Mouse (Mus musculus): ENCODE data around the gene Kcnrg. TPM values are rescaled to one million over a fixed set of nuclear protein-coding genes. Genes with fewer than 3 reads are reported as not detected.

Gene Kcnrg
- total RNA-seq, 2 experiments from 2014 or later: 0.62 TPM; not detected in 1

GRCm38 (mm10) chr14:61620371-61620770 is 13.1 kb downstream of the Kcnrg start:
- DNase-seq: no peak
- intact Hi-C loops (cut with DNase I): no loop called here

GRCm38 (mm10) chr14:61635969-61636368 is 28.7 kb downstream of the Kcnrg start:
- intact Hi-C loops (cut with DNase I): loop anchor here (5.0 kb wide), 1 partner anchor 34 kb away; no protein-coding TSS in a partner anchor
- DNase-seq: no peak

GRCm38 (mm10) chr14:61642668-61643067 is 35.4 kb downstream of the Kcnrg start:
- intact Hi-C loops (cut with DNase I): loop anchor here (10.0 kb wide), 1 partner anchor 1602 kb away; no protein-coding TSS in a partner anchor
- DNase-seq: no peak

GRCm38 (mm10) chr14:61645547-61645946 is 38.3 kb downstream of the Kcnrg start:
- DNase-seq: no peak
- intact Hi-C loops (cut with DNase I): loop anchor here (5.0 to 10.0 kb wide), 3 partner anchors 68 to 1599 kb away; partner anchors contain the start of gene Spryd7

- intact Hi-C loops (cut with DNase I): loop anchor here (5.0 to 10.0 kb wide), 3 partner anchors 70 to 1597 kb away; partner anchors contain the start of gene Spryd7
- peak; percentile 38 to 50 for DNase-seq
Measured at GRCm38 (mm10) chr14:61647182-61647880, 40.1 kb downstream of the Kcnrg start.

GRCm38 (mm10) chr14:61647881-61648684 is 40.8 kb downstream of the Kcnrg start:
- intact Hi-C loops (cut with DNase I): loop anchor here (2.0 to 10.0 kb wide), 4 partner anchors 35 to 1597 kb away; partner anchors contain the start of gene Spryd7
- DNase-seq: peak; percentile 67 to 68

- intact Hi-C loops (cut with DNase I): loop anchor here (2.0 to 10.0 kb wide), 4 partner anchors 34 to 1596 kb away; partner anchors contain the start of gene Spryd7
- peak; percentile 97 to 98 for DNase-seq
Measured at GRCm38 (mm10) chr14:61648685-61649504, 41.6 kb downstream of the Kcnrg start.

GRCm38 (mm10) chr14:61650291-61650960 is 43.2 kb downstream of the Kcnrg start:
- peak in 1 of 2 experiments; percentile 52 for DNase-seq
- intact Hi-C loops (cut with DNase I): loop anchor here (2.0 to 5.0 kb wide), 2 partner anchors 390 to 602 kb away; no protein-coding TSS in a partner anchor

GRCm38 (mm10) chr14:61656469-61656868 is 49.2 kb downstream of the Kcnrg start:
- no peak for DNase-seq
- intact Hi-C loops (cut with DNase I): no loop called here

GRCm38 (mm10) chr14:61661496-61661895 is 54.2 kb downstream of the Kcnrg start:
- no peak for DNase-seq
- intact Hi-C loops (cut with DNase I): no loop called here

- intact Hi-C loops (cut with DNase I): no loop called here
- DNase-seq: no peak
Measured at GRCm38 (mm10) chr14:61662307-61662706, 55.0 kb downstream of the Kcnrg start.

Small RNA genes lying within 50 kb of the gene (microRNA-seq; reads per million reads assigned to microRNA genes)
- 957 to 1,197 reads per million in 2 experiments for gene Mir15a
- 131 to 774 reads per million in 2 experiments for gene Mir16-1

Other genes starting within 250 kb of the Kcnrg start
- gene Ebpl, start 247.0 kb upstream of the Kcnrg start, total RNA-seq (2021): 1 to 10 TPM; 1.1 to 1.2 TPM
- 10 to 100 TPM; 40.1 to 43.0 TPM for gene Kpna3, start 167.6 kb upstream of the Kcnrg start, total RNA-seq (2021)
- gene Spryd7, start 50.6 kb upstream of the Kcnrg start, total RNA-seq (2021): 10 to 100 TPM; 51.3 to 55.6 TPM
- 1 to 10 TPM; 7.2 to 7.4 TPM for gene Trim13, start 9.2 kb upstream of the Kcnrg start, total RNA-seq (2021)

Data from heart, postnatal 14 days (tissue).